Mouse (Mus musculus) embryonic fibroblast, embryonic 13.5 days (primary cell): ENCODE results near the gene Kdm7a. TPM values are rescaled to one million over a fixed set of nuclear protein-coding genes. Genes with fewer than 3 reads are reported as not detected.
A peak's percentile ranks its signal among the peaks of the same experiment; 100 is the strongest.

ENCODE experiments used
- H3K27ac ChIP-seq: 2 replicates; pipeline ENCODE4 v1.5.1; 2012; ENCODE audit warnings: low read length, control low read depth, inconsistent platforms; ENCODE audit not compliant: insufficient read depth
- H3K4me1 ChIP-seq: 2 replicates; pipeline ENCODE4 v1.6.1; 2011; ENCODE audit warnings: low read length; ENCODE audit not compliant: control insufficient read depth, insufficient read depth
- H3K4me3 ChIP-seq: 2 replicates; pipeline ENCODE4 v1.5.1; 2011; ENCODE audit warnings: mild to moderate bottlenecking, control low read depth, low read length; ENCODE audit not compliant: insufficient read depth
- CTCF ChIP-seq: IDR thresholded peaks from 2 replicates; pipeline ENCODE4 v1.5.1; 2011; ENCODE audit warnings: mild to moderate bottlenecking, control low read depth, low read length, moderate library complexity, borderline replicate concordance; ENCODE audit not compliant: insufficient read depth
- POLR2A ChIP-seq: IDR thresholded peaks from 2 replicates; pipeline ENCODE4 v1.6.1; 2011; ENCODE audit warnings: low read depth, mild to moderate bottlenecking, control low read depth, low read length, moderate library complexity
- polyA plus RNA-seq: library from polyadenylated mRNA; stranded (reverse); fragments of >200 nt; gene quantifications from 2 replicates; pipeline ENCODE4 v1.2.4, GENCODE M21; 2011; ENCODE audit warnings: low read depth; ENCODE audit not compliant: missing spikeins, insufficient read length

Gene Kdm7a
- 6.4 and 9.4 TPM in 2 replicates for polyA plus RNA-seq

- Histone ChIP-seq H3K27ac (peak within 1 kb of the TSS; percentile 83), H3K4me1 (no peaks in the 10 kb centered on the region), H3K4me3 (peak within 1 kb of the TSS; percentile 86)
- TF ChIP-seq POLR2A (peak; percentile 38; the same call in 1 of the 2 replicates), CTCF (no peak)
Observed at GRCm38 (mm10) chr6:39206581-39207461, at the start of gene Kdm7a. Kdm7a (minus strand) TSS chr6:39206789.

- no peak overlapping the region for H3K27ac ChIP-seq
- TF ChIP-seq POLR2A, result no peak
- no peak for TF ChIP-seq CTCF
- no peaks in the 10 kb centered on the region for H3K4me1 ChIP-seq
Observed at GRCm38 (mm10) chr6:39255271-39255670, 48.7 kb upstream of the Kdm7a start.

GRCm38 (mm10) chr6:39250055-39250454 lies 43.5 kb upstream of the Kdm7a start:
- H3K4me1 ChIP-seq, result no peaks in the 10 kb centered on the region
- H3K27ac ChIP-seq, result no peak overlapping the region

More at GRCm38 (mm10) chr6:39255271-39255670, 48.7 kb upstream of the Kdm7a start:
- no peak overlapping the region for H3K4me3 ChIP-seq

GRCm38 (mm10) chr6:39249176-39249770 lies 42.7 kb upstream of the Kdm7a start:
- H3K4me3 ChIP-seq, result no peak overlapping the region
- H3K4me1 ChIP-seq, result peaks cover under 1% of the 10 kb centered on the region; the same call in 1 of the 2 replicates
- TF ChIP-seq CTCF, result no peak
- no peak for TF ChIP-seq POLR2A
- no peak overlapping the region for H3K27ac ChIP-seq

More at GRCm38 (mm10) chr6:39250055-39250454, 43.5 kb upstream of the Kdm7a start:
- H3K4me3 ChIP-seq, result no peak overlapping the region
- TF ChIP-seq CTCF, result no peak
- no peak for TF ChIP-seq POLR2A

- Histone ChIP-seq H3K27ac (peak overlapping the region; percentile 68), H3K4me3 (no peak overlapping the region), H3K4me1 (peaks cover 8% of the 10 kb centered on the region)
- TF ChIP-seq POLR2A (no peak), CTCF (no peak)
Observed at GRCm38 (mm10) chr6:39244066-39244465, 37.5 kb upstream of the Kdm7a start.

- H3K4me3 ChIP-seq, result no peak overlapping the region
- peaks cover 8% of the 10 kb centered on the region for H3K4me1 ChIP-seq
- TF ChIP-seq POLR2A (no peak), CTCF (no peak)
- peak overlapping the region; percentile 68 for H3K27ac ChIP-seq
Observed at GRCm38 (mm10) chr6:39243511-39243961, 36.9 kb upstream of the Kdm7a start.

- TF ChIP-seq POLR2A (no peak), CTCF (no peak)
- Histone ChIP-seq H3K4me3 (no peak overlapping the region), H3K4me1 (peaks cover 8% of the 10 kb centered on the region), H3K27ac (peak overlapping the region; percentile 68)
Observed at GRCm38 (mm10) chr6:39242718-39243471, 36.3 kb upstream of the Kdm7a start.

- no peak for TF ChIP-seq POLR2A
- TF ChIP-seq CTCF, result no peak
- H3K4me3 ChIP-seq, result no peak overlapping the region
- H3K4me1 ChIP-seq, result peaks cover 8% of the 10 kb centered on the region
- no peak overlapping the region for H3K27ac ChIP-seq
Observed at GRCm38 (mm10) chr6:39241421-39241891, 34.9 kb upstream of the Kdm7a start.

GRCm38 (mm10) chr6:39240956-39241355 lies 34.4 kb upstream of the Kdm7a start:
- TF ChIP-seq POLR2A, result no peak
- Histone ChIP-seq H3K27ac (no peak overlapping the region), H3K4me1 (peaks cover 8% of the 10 kb centered on the region), H3K4me3 (no peak overlapping the region)
